Mouse (Mus musculus) c-Kit-positive CD71-positive TER-119-negative erythroid progenitor cells, embryonic 14.5 days (primary cell): ENCODE measurements at regions not wholly inside any gene's neighbourhood (a gene's known extent, or its start where the extent isn't known, plus 50 kb on each side); places are given as distances from the start of the nearest gene placed in this dataset.
A peak's percentile ranks its signal among the peaks of the same experiment; 100 is the strongest.

Experiments used
- DNase-seq: peaks from one replicate; pipeline ENCODE4 v3.0.0-alpha.2; 2013; ENCODE audit warnings: low read depth

- DNase-seq, result peak; percentile 15
Measured at GRCm38 (mm10) chrX:146231866-146232590, 727.0 kb upstream of the Amot start.

- no peak for DNase-seq
Measured at GRCm38 (mm10) chrX:146232795-146233194, 727.8 kb upstream of the Amot start.

GRCm38 (mm10) chrX:146255755-146256154 lies 706.6 kb upstream of the Htr2c start:
- DNase-seq, result no peak
